21 mouse cellular contexts compared by ENCODE assay signal in the genomic region with DNA sequence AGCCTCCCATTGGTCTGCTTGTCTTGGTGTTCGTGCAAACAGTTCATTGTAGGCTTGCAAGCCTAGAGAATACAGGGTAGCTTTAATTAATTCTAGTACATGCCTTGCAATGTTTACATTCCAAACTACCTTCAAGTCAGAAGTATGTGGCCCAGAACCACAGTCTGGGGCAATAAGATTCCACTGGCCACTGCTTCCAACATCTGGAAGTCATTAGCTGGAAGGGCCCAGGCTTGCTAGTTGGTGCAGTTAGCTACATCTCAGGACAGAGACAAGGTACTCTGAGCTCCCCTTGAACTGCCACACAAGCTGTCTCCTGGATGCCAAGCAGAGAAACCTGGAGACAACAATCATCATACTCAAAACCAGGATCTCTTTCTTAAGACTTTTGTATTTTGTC.
DNase-seq lines count a peak whose midpoint lies in the region; ATAC-seq and TF ChIP-seq lines count a peak whose summit lies in the region.
"Had no signal": no experiment of that assay in that cellular context is flagged by ENCODE, and none has a peak within 500 bp of the region (broad histone marks: within the 10 kb centered on the region; RNA-seq: fewer than 3 reads in every experiment).

No protein-coding gene starts in this region.

- no peaks in the 10 kb centered on the region for H3K9me3 ChIP-seq in heart, embryonic 10.5 days
- no peaks in the 10 kb centered on the region for H3K9me3 ChIP-seq in limb, embryonic 15.5 days

- H3K9ac ChIP-seq in heart, adult 2 months (ENCODE audit: low read depth, low read length): no peak overlapping the region
- H3K9ac ChIP-seq in limb, embryonic 15.5 days: no peak overlapping the region

- no peak for TF ChIP-seq POLR2A in heart, adult 2 months (IDR thresholded peaks at IDR 0.05; ENCODE audit: insufficient read depth, low read depth, low read length)
- TF ChIP-seq POLR2A in embryonic fibroblast, embryonic 13.5 days (IDR thresholded peaks at IDR 0.05; ENCODE audit: low read depth, low read length): no peak

- no peaks in the 10 kb centered on the region for H3K36me3 ChIP-seq in heart, embryonic 10.5 days
- H3K36me3 ChIP-seq in heart, adult 2 months (ENCODE audit: control insufficient read depth, insufficient read depth, low read length): no peaks in the 10 kb centered on the region
- H3K36me3 ChIP-seq in limb, embryonic 15.5 days: no peaks in the 10 kb centered on the region
- H3K36me3 ChIP-seq: G1E had no signal

- peak overlapping the region; percentile 16; the same call in 1 of the 2 replicates for H3K27ac ChIP-seq in heart, embryonic 10.5 days
- H3K27ac ChIP-seq in heart, adult 2 months: no peak overlapping the region
- H3K27ac ChIP-seq in embryonic fibroblast, embryonic 13.5 days (ENCODE audit: insufficient read depth, low read length): peak overlapping the region; percentile 92
- peak overlapping the region; percentile 11; the same call in 1 of the 2 replicates for H3K27ac ChIP-seq in limb, embryonic 15.5 days
- H3K27ac ChIP-seq: kidney, postnatal 0 days had no signal

- no peak overlapping the region for H3K4me3 ChIP-seq in heart, embryonic 10.5 days
- H3K4me3 ChIP-seq in heart, adult 2 months: no peak overlapping the region
- no peak overlapping the region for H3K4me3 ChIP-seq in embryonic fibroblast, embryonic 13.5 days (ENCODE audit: insufficient read depth, low read length)
- no peak overlapping the region for H3K4me3 ChIP-seq in limb, embryonic 15.5 days
- H3K4me3 ChIP-seq: erythroblast, embryonic 14.5 days had no signal

- intact Hi-C loops in heart, adult 2 months (cut with DNase I): no loop called here

- peaks cover 2% of the 10 kb centered on the region; the same call in 1 of the 2 replicates for H3K79me2 ChIP-seq in heart, adult 2 months (replicated peaks; ENCODE audit: control insufficient read depth, insufficient read depth, low read length)

- peaks cover 60% of the 10 kb centered on the region for H3K4me1 ChIP-seq in heart, embryonic 10.5 days
- peaks cover 5% of the 10 kb centered on the region; the same call in 1 of the 2 replicates for H3K4me1 ChIP-seq in heart, adult 2 months (ENCODE audit: control insufficient read depth, insufficient read depth, low read length)
- H3K4me1 ChIP-seq in embryonic fibroblast, embryonic 13.5 days (ENCODE audit: control insufficient read depth, insufficient read depth, low read length): peaks cover 19% of the 10 kb centered on the region
- H3K4me1 ChIP-seq in limb, embryonic 15.5 days: peaks cover 6% of the 10 kb centered on the region

- no peak for DNase-seq in heart, embryonic 10.5 days (ENCODE audit: low spot score)
- DNase-seq in heart, adult 2 months: no peak
- DNase-seq in embryo, embryonic 10.5 days (ENCODE audit: low spot score): peak; percentile 66
- DNase-seq in adrenal gland, postnatal 25 days: no peak
- DNase-seq in spleen, postnatal 36 days (ENCODE audit: low spot score in 2 of 2): no peak
- no peak for DNase-seq in frontal cortex, postnatal 14 days (ENCODE audit: low spot score in 2 of 2)
- DNase-seq: cerebellum, adult 2 months; heart, postnatal 4 days; kidney, adult 11 months; lung, adult 18-20 months; lung, postnatal 36 days; retina, postnatal 1 day; thymus, postnatal 36 days had no signal

- H3K27me3 ChIP-seq in heart, embryonic 10.5 days (ENCODE audit: insufficient read depth, poor library complexity, severe bottlenecking): no peaks in the 10 kb centered on the region
- no peaks in the 10 kb centered on the region for H3K27me3 ChIP-seq in heart, adult 2 months (ENCODE audit: control insufficient read depth, insufficient read depth, low read length)
- H3K27me3 ChIP-seq in limb, embryonic 15.5 days: no peaks in the 10 kb centered on the region

- no peak overlapping the region for H3K4me2 ChIP-seq in limb, embryonic 15.5 days
- H3K4me2 ChIP-seq: midbrain, embryonic 11.5 days had no signal

- TF ChIP-seq CTCF in heart, adult 2 months (IDR thresholded peaks at IDR 0.05): no peak
- TF ChIP-seq CTCF in embryonic fibroblast, embryonic 13.5 days (IDR thresholded peaks at IDR 0.05; ENCODE audit: borderline replicate concordance, insufficient read depth, low read length): no peak

- no peak for ATAC-seq in limb, embryonic 15.5 days (ENCODE audit: insufficient number of reproducible peaks, low FRiP score, low TSS enrichment, low read depth)
- ATAC-seq: forebrain, embryonic 16.5 days; hindbrain, embryonic 16.5 days had no signal

- WGBS in heart, embryonic 10.5 days: 41% methylated on average over 1 of the region's 1 CpGs
- WGBS in heart, adult 2 months: 22% methylated on average over 1 of the region's 1 CpGs
- 8% methylated on average over 1 of the region's 1 CpGs for WGBS in limb, embryonic 15.5 days

- TF ChIP-seq EP300 in heart, adult 2 months (IDR thresholded peaks at IDR 0.05; ENCODE audit: insufficient read depth, low read depth, low read length): no peak
